Mouse (Mus musculus): ENCODE measurements around the gene Pdlim5.

The Pdlim5 gene

GRCm38 (mm10) chr3:142276506-142276905 is 119.0 kb downstream of the Pdlim5 start:
- no peak for DNase-seq (ENCODE audit: low spot score in 2 of 2)

GRCm38 (mm10) chr3:142274993-142275392 is 120.5 kb downstream of the Pdlim5 start:
- DNase-seq (ENCODE audit: low spot score in 2 of 2), result no peak

GRCm38 (mm10) chr3:142274451-142274850 is 121.0 kb downstream of the Pdlim5 start:
- DNase-seq (ENCODE audit: low spot score in 2 of 2), result no peak

GRCm38 (mm10) chr3:142273265-142273664 is 122.2 kb downstream of the Pdlim5 start:
- no peak for DNase-seq (ENCODE audit: low spot score in 2 of 2)

- DNase-seq (ENCODE audit: low spot score in 2 of 2), result no peak
These were observed 139.1 kb downstream of the Pdlim5 start for GRCm38 (mm10) chr3:142256371-142256770.

GRCm38 (mm10) chr3:142252086-142252485 is 143.4 kb downstream of the Pdlim5 start:
- no peak for DNase-seq (ENCODE audit: low spot score in 2 of 2)

- DNase-seq (ENCODE audit: low spot score in 2 of 2), result no peak
These were observed 146.0 kb downstream of the Pdlim5 start for GRCm38 (mm10) chr3:142249458-142249857.

- DNase-seq (ENCODE audit: low spot score in 2 of 2), result no peak
These were observed 152.2 kb downstream of the Pdlim5 start for GRCm38 (mm10) chr3:142243263-142243662.

- DNase-seq (ENCODE audit: low spot score in 2 of 2), result no peak
These were observed 156.2 kb downstream of the Pdlim5 start for GRCm38 (mm10) chr3:142239298-142239697.

- no peak for DNase-seq (ENCODE audit: low spot score in 2 of 2)
These were observed 157.0 kb downstream of the Pdlim5 start for GRCm38 (mm10) chr3:142238260-142239046.

GRCm38 (mm10) chr3:142237621-142238020 is 157.9 kb downstream of the Pdlim5 start:
- DNase-seq (ENCODE audit: low spot score in 2 of 2), result no peak

- no peak for DNase-seq (ENCODE audit: low spot score in 2 of 2)
These were observed 161.7 kb downstream of the Pdlim5 start for GRCm38 (mm10) chr3:142233606-142234465.

GRCm38 (mm10) chr3:142228665-142229064 is 166.8 kb downstream of the Pdlim5 start:
- DNase-seq (ENCODE audit: low spot score in 2 of 2), result no peak

- DNase-seq (ENCODE audit: low spot score in 2 of 2), result no peak
These were observed 172.9 kb downstream of the Pdlim5 start for GRCm38 (mm10) chr3:142222471-142223103.

- DNase-seq (ENCODE audit: low spot score in 2 of 2), result no peak
These were observed 175.6 kb downstream of the Pdlim5 start for GRCm38 (mm10) chr3:142219910-142220309.

GRCm38 (mm10) chr3:142212821-142213220 is 182.7 kb downstream of the Pdlim5 start:
- no peak for DNase-seq (ENCODE audit: low spot score in 2 of 2)

- no peak for DNase-seq (ENCODE audit: low spot score in 2 of 2)
These were observed 183.3 kb downstream of the Pdlim5 start for GRCm38 (mm10) chr3:142212186-142212585.

- no peak for DNase-seq (ENCODE audit: low spot score in 2 of 2)
These were observed 185.5 kb downstream of the Pdlim5 start for GRCm38 (mm10) chr3:142209981-142210380.

- DNase-seq (ENCODE audit: low spot score in 2 of 2), result no peak
These were observed 186.4 kb downstream of the Pdlim5 start for GRCm38 (mm10) chr3:142209057-142209456.

GRCm38 (mm10) chr3:142207488-142207887 is 188.0 kb downstream of the Pdlim5 start:
- DNase-seq (ENCODE audit: low spot score in 2 of 2), result no peak

GRCm38 (mm10) chr3:142206316-142206715 is 189.2 kb downstream of the Pdlim5 start:
- no peak for DNase-seq (ENCODE audit: low spot score in 2 of 2)

GRCm38 (mm10) chr3:142196142-142196541 is 199.4 kb downstream of the Pdlim5 start:
- no peak for DNase-seq (ENCODE audit: low spot score in 2 of 2)

Data from urinary bladder, postnatal 4 days (tissue).